Mouse (Mus musculus) testis, postnatal 14 days (tissue): ENCODE measurements around the gene Eif4g3.

Source experiments
- DNase-seq: peaks from one replicate; pipeline ENCODE4 v3.0.0; 2021; ENCODE audit warnings: low spot score

Eif4g3 gene

GRCm38 (mm10) chr4:138163836-138164235 lies 171.0 kb downstream of the Eif4g3 start:
- DNase-seq: no peak

DNA sequence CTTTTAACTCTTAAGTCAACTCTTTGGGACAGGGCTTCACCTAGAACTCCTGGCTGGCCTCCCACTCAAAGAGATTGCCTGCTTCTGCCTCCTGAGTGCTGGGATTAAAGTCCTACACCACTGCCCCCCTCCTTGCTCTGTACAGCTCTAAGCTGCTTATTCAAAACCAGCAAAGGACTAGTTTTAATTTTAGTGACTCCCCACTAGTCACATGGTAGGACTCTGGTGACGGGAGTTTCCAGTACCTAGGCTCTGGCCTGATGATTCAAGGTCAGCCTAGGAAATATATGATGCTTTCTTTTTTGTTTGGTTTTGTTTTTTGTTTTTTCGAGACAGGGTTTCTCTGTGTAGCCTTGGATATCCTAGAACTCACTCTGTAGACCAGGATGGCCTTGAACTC lies 172.0 kb downstream of the Eif4g3 start:
- DNase-seq: no peak

- DNase-seq: no peak
Measured at GRCm38 (mm10) chr4:138166519-138166918, 173.7 kb downstream of the Eif4g3 start.

DNA sequence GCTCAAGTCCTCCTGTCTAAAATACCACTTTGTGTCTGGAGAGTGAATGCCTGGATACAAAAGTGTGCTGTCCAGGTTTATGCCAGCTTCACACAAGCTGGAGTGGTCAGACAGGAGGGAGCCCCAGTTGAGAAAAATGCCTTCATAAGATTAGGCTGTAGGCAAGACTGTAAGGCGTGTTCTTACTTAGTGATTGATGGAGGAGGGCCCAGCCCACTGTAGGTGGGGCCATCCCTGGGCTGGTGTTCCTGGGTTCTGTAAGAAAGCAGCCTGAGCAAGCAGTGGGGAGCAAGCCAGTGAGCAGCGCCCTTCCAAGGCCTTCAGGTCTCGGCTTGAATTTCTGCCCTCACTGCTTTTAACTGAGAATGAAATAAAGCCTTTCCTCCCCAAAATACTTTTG lies 175.3 kb downstream of the Eif4g3 start:
- no peak for DNase-seq

GRCm38 (mm10) chr4:138169420-138169819 lies 176.6 kb downstream of the Eif4g3 start:
- DNase-seq: no peak

GRCm38 (mm10) chr4:138172686-138173085 lies 179.9 kb downstream of the Eif4g3 start:
- no peak for DNase-seq

- peak; percentile 57 for DNase-seq
Measured at GRCm38 (mm10) chr4:138179391-138179790, 186.6 kb downstream of the Eif4g3 start.

GRCm38 (mm10) chr4:138180719-138181118 lies 187.9 kb downstream of the Eif4g3 start:
- DNase-seq: no peak

DNA sequence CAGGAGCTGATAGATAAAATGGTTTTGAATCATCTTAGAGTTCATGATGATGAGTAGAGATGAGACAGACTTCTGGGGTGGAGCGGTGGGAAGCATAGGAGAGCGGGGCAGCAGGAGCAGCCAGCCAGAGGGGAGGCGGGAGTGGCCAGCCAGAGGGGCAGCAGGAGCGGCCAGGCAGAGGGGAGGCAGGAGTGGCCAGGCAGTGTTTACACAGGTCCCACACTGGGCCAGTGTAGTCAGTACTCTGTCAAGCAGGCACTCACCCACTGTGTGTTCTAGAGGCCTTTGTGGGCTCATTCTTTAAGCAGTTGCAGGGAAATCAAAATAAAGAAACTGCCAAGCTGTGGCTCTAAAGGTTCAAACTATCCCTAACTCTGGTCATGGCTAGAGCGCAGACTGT lies 191.2 kb downstream of the Eif4g3 start:
- no peak for DNase-seq

DNA sequence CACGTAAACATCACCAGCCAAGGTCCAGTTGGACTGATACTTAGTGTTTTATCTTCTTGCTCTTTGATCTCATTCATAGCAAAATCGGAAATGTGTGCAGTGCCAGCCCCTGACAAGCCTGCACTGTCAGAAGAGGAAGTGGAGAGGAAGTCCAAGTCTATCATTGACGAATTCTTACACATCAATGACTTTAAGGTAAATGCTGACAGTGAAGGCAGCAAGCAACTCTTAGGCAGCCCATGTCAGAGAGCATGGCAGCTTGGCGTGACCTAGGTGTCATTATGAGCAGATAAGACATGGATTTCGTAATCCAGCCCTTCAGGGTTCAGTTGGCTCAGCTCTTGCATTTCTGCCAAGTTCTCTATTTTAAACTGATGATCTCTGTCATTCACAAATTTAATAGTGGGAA lies 191.8 kb downstream of the Eif4g3 start:
- no peak for DNase-seq

- DNase-seq: peak; percentile 32
Measured at GRCm38 (mm10) chr4:138185961-138186360, 193.1 kb downstream of the Eif4g3 start.

GRCm38 (mm10) chr4:138187995-138188394 lies 195.2 kb downstream of the Eif4g3 start:
- DNase-seq: no peak

GRCm38 (mm10) chr4:138192561-138192960 lies 199.7 kb downstream of the Eif4g3 start:
- DNase-seq: no peak

DNA sequence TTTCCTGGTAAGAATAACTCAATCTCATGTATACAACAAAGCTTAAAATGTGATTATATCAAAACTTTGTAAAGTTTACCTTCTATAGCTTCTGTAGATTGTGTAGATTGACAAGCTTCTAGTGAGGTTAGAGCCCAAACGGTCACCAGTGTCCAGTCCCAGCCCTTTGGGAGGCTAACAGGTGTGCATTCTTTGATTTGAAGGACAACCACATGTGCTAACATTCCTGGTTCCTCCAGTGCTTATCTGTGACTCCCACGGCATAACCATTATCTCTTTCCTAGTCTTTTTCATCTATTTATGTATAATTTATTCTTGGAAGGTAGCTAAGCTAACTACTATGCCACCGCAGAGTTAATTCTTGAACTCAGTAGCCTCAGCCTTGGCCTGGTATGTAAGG lies 207.9 kb downstream of the Eif4g3 start:
- DNase-seq: no peak

- DNase-seq: no peak
Measured at GRCm38 (mm10) chr4:138201696-138202095, 208.9 kb downstream of the Eif4g3 start.

DNA sequence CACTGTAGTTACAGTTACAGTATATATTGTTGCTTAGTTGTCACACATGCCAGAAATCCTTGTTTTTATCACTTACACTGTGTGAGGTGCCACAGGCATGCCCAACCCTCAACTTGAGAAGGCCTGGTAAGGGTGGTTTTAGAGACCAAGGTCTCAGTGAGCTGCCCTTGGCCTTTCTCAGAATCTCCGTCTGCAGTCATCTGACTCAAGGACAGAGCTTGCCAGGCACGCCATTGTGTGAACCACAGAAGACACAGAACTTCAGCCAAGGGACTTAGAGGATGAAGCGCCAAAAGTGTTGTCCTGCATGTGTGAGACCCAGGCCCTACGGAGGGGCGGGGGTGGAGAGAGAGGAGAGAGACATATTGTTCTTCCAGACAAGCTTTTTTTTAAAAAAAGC lies 217.3 kb downstream of the Eif4g3 start:
- DNase-seq: no peak

DNA sequence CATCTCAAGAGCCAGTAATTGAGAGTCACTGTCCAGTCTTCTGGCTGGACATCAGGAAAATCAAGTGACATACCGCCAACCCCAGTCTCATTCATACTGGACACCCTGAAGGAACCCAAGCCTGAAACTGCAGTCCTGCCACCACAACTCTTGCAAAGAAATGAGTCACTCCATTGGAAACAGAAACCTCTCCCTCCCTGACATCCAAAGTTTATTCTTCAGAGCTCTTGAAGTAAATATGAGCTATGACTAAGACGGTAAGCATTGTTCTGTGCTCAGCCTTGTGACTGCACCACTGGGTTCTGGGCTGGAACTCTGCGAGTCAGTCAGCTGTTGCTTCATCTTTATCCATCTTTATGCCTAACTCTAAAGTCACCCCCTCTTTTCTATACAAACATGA lies 221.0 kb downstream of the Eif4g3 start:
- no peak for DNase-seq

- DNase-seq: no peak
Measured at GRCm38 (mm10) chr4:138215671-138216199, 222.9 kb downstream of the Eif4g3 start.

DNA sequence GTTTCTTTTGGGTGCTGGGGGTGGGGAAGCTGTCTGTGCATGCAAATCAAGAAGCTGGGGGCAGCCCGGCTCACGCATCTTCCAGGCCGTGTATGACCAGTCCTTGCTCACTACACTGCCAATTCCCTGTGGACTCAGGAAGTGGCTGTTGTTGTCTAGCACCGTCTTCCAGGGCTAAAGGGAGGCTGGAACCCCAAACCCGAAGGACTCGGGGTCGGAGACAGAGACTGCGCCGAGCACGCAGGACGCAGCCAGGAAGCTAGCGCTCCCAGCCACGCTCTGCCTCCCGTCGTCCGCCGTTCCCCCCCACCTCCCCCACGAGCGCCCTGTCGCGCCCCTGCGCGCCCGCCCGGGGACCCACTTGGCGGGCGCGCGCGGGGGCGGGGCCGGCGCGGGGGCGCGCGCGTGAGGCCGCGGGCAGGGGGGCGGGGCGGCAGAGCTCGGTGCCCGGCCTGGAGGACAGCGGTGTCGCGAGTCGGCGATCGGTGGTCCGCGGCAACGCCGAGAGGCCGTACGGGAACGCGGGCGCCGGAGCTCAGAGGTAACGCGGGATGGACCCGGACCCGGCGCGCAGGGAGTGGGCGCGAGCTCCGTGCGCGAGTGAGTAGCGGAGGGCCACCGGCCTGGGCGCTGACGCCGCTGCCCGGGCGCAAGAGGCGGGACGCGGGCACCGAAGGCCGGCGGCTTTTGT lies 223.5 kb downstream of the Eif4g3 start, which contains the start of gene Hp1bp3:
TSS of gene Hp1bp3 (plus strand) at position 97 of the 691 bp plus-strand sequence.
- peak; percentile 77 for DNase-seq

DNA sequence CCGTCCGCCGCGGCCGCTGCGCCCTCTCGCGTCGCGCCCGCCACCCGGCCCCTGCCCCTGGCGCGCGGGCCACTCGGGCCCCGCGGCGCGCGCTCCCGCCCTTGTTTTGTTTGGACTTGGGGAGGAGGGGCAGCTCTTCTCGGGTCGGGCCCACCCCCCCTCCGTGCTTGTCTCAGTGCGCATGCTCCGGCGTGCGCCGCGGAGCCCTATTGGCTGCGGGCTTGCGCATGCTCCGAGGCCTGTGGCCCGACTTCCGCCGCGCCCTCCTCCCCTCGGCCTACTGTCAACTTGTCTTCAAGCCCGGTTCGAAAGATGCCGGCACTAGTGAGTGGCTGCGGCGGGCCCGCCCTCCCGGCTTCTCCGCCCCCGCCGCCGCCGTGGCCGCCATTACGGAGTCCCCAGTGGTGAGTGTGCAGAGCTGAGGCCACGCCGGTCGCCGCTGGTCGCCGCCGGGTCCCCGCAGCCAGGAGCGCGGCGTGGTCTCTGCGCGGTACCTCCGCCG lies 224.1 kb downstream of the Eif4g3 start:
- peak; percentile 98 for DNase-seq

DNA sequence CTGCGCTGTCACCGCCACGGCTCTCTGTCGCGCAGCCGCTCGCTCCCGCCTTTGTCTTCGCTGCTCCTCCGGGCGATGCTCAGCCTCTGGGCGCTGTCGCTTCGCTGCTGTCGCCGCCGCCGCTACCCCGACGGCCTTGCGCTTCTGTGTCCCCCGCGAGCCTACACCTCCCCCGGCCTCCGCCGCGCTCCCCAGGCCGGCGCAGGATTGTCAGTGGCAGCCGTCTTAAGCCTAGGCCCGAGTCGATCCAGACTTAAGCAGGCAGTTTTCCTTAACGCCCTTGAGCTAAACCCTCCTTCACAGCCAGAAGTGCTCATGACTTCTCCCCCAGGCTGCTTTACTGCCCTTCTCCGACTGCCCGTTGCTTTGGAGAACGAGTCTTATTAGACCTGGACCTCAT lies 224.6 kb downstream of the Eif4g3 start:
- DNase-seq: no peak

- no peak for DNase-seq
Measured at GRCm38 (mm10) chr4:138217951-138218685, 225.3 kb downstream of the Eif4g3 start.

DNA sequence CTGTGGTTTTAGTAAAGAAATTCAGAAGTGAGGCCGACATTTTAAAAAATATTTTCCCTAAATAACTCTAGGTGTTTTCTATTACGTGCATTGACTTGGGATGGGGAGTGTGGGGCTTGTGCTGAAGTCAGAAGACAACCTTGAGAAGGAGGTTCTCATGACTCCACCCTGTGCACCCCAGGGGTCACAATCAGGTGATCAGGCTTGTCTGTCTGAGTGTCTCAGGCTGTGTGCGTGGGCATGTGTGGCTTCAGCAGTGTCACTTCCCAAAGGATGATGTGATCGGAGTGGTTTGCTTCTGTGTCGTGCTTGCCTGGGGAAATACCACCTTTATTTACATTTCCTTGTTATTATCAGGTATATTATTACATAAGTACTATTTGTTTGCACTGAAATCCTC lies 226.5 kb downstream of the Eif4g3 start:
- DNase-seq: no peak
